Mouse (Mus musculus) granulocyte monocyte progenitor cell, adult 5-6 weeks (primary cell): Measurements from ENCODE around the gene Arnt2. TPM values are rescaled to one million over a fixed set of nuclear protein-coding genes. Genes with fewer than 3 reads are reported as not detected.

Experiments
- ATAC-seq: replicated peaks from 2 replicates; pipeline ENCODE4 v1.8.0; 2016; ENCODE audit warnings: mild to moderate bottlenecking, moderate TSS enrichment, inconsistent platforms; ENCODE audit not compliant: poor library complexity, severe bottlenecking
- total RNA-seq, 2 experiments: library from RNA; stranded (forward) in 1 of 2; stranded (reverse) in 1 of 2; fragments of 200-712, 200-1000 nt in 1 of 2; fragments of >200 nt in 1 of 2; fragmentation: Nextera tagmentation in 1 of 2; gene quantifications; 2 replicates each; pipeline ENCODE4 v1.2.3; 2014 to 2017

The Arnt2 gene
- total RNA-seq, 2 experiments from 2014 or later, result not detected

DNA sequence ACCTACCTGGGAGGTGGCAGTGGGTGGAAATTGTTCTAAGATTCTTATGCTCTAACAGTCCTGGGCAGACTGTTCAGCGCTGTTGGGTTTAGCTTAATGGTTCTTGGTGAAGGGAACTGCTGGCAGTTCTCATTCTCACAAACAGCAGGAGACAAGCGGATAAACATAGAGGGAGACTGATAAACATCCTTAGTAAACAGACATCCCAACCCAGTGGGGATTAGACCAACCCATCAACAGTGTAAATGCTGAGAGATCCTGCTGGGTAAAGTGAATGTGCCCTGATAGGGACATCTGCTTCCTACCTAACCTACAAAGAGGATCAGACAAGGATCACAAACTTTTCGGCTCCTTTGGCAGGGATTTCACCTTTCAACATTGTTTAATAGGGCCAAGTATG, 155.7 kb downstream of the Arnt2 start:
- no peak for ATAC-seq

DNA sequence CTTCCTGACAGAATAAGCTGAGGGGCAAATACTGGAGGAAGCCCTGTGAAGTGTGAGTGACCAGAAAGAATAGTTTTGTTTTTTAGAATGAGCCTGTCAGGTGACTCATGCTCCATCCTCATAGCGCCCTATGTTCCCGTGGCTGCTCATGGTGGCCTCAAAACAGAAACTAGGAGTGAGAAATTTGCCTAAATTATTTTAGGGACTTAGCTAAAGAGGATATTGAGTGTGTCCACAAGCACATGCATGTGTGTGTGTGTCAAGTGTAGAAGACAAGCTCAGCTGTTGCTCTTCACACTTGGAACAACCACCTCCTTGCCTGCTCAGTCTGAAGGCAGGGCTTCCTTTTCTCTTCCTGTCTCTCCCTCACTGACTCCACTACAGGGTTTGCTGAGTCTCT, 158.3 kb downstream of the Arnt2 start:
- no peak for ATAC-seq

DNA sequence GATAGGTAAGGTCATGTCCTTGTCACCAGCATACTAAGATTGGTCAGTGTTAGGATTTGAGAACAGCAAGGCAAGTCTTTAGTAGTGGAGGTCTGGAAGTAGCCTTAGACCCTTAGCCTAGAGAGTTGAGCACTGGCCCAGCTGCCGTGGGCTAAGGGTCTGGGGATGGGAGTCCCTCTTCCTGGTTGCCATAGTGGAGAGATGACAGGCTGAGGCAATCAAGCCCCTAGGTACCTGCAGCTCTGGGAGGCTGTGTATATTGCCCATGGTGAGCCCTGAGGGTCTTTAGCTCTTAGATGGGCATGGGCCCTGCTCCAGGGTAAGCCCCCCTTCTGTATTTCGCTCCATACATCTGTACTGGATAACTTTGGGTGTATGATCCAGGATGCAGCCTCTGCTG, 159.2 kb downstream of the Arnt2 start:
- no peak for ATAC-seq

DNA sequence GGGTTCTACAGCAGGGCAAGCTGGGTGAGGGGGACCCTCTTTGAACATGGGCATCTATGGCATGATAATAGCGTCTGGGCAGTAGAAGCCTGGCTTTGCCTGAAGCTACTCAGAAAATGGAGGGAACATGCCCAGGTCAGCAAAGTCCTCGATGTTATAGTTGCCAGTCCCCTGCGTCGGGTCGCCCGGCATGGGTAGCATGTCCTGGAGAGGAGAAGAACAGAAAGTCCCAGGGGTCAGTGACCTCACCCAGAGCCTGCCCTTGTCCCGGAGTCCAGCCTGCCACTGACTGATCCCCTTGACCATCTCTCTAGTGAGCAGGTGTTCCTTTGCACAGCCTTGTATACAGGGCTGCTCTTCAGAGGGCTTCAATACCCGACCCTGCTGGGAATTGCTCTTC, 160.0 kb downstream of the Arnt2 start:
- no peak for ATAC-seq

DNA sequence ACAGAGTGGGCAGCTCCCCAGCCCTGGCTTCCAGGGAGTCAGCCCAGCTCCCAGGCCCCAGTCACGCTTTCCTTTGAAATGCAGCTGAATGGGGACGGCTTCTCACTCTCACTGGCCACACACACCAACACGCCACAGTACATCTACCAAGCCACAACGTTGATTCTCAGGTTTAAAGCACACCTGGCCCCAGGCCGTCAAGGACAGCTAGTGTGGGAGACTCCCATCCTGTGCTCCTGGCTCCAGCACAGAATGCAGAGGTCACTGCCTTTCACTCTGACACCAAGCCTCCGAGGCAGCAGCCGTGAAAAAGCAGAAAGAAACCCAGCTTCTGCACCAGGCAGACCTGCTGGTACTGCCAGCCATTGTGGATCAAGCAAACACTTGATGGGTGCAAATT, 160.6 kb downstream of the Arnt2 start:
- ATAC-seq, result no peak

DNA sequence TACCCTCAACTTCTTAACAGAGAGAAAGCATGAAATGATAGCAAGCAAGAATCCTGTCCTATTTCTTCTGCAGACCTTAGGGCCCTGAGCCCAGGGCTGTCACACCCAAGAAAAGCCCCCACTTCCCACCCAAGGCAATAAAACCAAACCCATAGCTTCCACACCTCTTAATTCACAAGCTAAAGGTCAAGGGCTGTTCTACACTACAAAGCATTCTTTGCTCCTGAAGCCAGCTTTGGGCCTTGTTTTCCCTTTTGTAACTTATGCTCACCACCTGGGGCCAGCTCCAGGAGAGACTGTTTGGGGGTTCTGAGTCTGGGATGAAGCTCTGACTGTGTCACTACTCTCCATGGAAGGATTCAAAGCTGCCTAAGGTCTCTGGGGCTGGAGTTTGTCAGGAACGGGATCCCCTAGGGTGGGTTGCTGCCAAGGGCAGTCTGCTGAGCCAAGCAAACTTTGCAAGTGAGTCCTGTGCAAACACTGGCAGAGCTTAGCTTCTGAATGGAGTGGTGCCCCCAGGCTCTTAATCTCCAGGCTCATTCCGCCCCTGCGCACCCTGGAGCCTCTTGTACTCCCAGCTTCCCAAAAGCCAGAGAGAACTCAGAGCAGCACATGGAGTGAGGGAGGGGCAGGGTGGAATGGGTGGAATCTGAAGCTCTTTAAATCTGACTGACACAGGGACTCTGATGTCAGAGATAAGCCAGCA, 161.9 kb downstream of the Arnt2 start:
- ATAC-seq, result no peak

DNA sequence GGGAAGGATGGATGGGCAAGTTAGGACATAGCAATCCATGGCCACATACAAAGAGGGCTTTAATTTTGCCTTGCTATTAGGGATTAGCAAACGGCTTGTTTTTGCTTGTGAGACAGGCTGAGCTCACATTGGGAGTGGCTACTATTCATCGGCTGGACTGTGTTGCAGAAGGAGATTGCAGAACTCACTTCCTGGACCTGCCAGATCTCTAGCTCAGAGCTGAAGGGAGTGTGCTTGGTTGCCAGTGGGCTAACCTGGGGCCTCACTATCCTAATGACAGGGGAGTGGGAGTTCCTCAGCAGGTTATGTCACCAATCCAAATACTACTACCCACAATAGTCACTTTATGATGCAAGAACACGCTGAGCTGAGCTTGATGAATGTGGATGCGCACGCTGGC, 163.1 kb downstream of the Arnt2 start:
- ATAC-seq, result no peak

DNA sequence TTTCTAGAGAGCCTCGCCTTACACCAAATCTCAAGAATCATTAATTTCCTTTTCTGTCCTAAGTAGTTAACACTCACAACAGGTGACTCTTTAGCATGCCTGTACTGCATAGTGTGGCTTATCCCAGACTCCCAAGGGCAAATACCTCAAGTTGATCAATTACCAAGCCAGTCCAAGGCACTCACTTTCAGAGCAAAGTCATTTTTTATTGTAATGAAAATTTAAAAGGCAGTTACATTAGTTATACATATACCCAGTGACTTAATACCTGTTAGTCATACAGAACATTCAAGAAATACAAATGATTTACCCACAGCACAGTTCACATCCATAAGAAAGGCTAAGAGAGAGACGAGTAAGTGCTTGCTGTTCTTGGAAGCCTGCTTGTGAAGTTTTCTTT, 163.9 kb downstream of the Arnt2 start:
- no peak for ATAC-seq

DNA sequence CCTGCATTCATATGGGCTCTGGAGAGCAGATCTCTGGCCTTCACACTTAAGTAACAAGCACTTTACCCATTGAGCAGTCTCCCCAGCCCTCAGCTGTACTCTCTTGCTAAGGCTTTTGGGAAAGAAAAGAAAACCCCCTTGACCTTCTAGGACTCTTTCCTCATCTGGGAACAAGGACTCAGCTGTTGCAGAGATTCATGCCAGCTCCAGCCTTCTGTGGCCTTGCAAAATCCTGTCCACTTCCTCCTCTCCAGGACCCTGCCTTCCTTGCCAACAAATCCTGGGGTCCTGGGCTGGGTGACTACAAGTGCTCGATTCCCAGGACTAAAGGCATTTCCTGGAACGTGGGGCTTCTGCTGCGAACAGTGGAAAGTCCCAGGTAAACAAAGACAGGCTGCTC, 169.6 kb downstream of the Arnt2 start:
- ATAC-seq, result no peak

DNA sequence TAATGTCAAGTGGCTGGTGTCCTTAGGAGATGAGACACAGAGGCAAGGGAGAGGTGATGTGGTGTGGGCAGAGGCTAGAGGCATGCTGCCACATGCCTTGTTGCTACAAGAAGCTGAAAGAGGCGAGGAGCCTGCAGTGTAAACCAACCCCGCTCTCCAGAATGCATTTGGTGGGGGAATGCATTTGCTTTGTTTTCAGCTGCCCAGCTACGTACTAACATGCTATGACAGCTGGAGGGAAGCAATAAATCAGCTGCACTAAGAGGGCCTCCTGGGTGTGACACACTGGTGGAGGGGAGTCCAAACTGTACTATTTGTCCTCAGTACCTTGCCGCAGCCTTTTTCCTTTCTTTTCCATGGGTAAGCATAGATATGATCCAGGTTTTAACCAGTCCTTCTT, 172.3 kb downstream of the Arnt2 start:
- no peak for ATAC-seq

DNA sequence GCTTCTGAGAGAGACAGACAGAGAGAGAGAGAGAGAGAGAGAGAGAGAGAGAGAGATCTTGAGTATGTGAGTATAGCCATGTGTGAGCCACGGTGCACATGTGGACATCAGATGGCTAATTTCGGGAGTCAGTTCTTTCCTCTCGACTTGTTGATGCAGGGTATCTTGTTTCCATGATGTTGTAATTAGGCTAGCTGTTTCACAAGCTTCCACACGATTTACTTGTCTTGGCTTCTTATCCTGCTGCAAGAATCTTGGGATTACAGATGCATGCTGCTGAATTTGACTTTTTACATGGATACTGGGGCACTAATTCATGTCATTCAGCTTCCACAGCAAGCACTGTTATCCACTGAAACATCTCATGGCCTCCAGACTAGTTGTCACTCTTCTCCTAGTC, 178.6 kb downstream of the Arnt2 start:
- ATAC-seq, result no peak

DNA sequence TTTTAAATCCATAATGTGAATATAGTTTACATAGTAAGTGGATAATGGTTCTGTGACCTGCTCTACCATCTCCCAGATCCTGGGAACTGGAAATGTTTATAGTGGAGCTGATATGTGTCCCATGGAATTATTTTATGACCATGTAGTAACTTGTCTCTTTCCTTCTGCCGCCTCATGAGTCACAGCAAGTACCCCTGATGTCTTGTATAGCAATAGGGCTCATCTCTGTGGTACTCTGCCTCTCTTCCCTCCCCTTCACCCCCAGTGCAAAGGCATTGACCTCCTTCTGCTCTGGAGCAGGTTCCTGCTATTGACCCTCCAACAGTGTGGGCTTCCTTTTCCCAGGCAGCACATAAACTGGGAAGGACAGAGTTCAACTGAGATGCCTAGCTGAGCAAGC, 182.3 kb downstream of the Arnt2 start:
- no peak for ATAC-seq

DNA sequence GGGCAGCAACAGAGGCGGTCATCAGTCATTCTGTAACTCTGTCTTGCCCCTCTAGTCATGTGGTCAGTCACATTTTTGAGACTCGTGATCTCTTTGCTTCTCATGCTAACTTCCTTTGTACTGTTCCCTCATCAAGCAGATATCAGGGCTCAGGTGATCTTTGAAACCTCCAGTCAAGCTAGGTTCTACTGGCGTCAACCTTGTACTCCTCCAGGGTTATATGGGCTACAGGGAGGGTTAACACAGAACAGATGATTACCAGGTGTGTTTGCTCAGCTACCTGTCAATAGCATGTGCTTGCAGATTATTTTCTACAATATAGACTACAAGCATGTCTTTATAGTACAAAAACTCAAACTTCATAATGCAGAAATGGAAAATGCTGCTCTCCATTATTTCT, 183.1 kb downstream of the Arnt2 start:
- ATAC-seq, result no peak

DNA sequence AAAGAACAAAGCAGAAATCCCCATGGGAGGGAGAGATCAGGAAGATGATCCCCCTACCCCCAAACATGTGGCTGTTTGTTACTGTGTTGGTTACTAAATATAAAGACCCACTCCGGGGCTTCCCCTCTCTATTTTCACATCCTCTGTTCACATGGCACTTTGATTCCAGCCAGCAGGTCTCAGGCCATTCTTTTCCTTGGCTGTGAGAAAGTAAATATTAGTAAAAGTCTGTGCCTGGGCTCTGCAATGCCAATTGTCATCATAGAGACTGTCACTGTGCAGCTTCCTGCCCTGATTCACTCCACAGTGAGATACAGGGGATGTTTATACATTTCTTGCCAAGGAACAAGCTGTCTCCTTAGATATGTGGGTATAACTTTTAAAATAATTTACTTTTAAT, 197.9 kb downstream of the Arnt2 start:
- ATAC-seq, result 0 out of 2 replicates have a peak, but pooled peaks have one; percentile 33

DNA sequence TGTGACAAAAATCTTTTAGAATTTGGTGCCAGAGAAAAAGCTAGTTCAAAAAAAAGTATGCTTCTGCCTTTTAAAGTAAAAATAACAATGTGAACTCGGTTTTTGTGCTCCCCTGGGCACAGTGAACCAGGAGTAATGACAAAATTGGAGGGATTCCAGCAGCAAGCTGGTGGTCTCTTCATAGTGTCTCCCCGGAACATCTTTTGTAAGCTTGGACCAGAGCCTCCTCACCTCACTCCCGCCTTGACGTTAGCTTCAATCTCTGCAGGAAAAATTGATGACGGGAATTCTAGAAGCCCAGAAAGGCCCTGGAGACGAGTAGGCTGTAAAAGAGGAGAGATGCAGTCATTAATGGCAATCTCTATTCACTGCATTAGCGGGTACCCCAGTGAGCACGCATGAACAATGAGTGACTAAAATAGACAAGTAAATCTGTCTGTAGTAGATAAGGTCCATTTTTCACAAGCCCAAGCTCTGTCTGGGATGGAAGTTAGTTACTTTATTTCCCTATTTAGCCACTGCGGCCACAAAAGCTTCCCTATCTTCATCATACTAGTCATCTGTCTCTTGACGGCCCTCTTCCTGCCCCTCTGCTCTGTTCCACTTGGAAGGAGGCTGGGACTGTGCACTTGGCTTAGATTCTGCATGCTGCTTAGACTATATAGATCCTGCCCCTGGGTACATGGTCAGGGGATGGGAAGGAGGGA, 199.2 kb downstream of the Arnt2 start:
- ATAC-seq, result peak; percentile 30; the same call in 1 of the 2 replicates

DNA sequence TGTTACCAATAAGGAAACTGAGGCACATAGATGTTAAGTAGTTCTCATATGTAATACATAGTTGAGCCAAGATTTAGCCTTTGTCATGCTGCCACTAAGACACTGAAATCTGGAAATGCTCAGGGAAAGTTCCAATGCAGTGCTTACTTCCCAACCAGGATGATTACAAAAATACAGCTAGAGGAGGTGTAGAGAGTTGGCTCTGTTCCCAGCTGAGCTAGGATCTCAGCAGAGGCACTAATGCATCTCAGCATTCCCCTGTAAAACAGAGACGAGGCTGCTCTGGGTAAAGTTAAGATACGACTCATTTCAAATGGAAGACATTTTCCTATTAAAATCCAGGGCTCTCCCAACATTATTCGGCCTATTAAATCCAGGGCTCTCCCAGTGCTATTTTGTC, 206.0 kb downstream of the Arnt2 start:
- ATAC-seq, result no peak

DNA sequence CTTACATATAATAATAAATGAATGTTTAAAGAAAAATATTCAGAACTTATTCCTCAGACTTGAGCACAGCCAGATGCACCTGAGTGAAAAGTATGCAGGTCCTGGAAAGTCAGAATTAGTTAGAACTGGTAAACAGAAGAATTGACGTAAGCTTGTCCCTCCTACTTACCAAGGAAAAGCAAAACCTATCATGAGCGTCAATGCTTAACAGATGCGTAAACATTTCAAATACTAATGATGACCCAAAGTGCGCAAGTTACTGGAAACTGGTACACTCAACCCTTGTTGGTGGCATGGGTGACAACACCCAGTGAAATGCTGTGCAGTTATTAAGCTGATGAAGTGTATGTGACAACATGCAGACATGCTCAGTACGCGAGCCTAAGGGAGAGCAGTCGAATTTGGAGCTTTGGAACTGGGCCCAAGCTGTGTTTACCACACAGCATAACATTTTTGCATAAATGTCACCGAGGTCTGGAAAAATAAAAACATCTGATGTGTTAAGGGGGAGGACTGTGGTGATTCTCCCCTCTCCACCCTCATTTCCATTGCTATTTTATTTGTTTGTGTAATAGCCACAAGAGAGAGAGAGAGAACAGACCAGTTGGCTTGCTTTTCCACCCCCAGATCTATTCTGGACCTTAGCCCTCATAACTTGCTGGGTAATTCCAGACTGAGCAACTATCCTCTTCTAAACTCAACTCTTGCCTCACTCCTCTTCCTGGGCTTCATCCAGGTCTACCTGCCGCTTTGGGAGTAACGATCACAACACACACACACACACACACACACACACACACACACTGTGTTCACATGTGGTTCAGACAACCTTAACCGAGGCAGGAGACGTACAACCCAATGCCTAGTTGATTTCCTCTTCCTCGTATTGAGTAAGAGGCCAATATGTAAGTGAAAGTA, 208.6 kb downstream of the Arnt2 start:
- no peak for ATAC-seq

DNA sequence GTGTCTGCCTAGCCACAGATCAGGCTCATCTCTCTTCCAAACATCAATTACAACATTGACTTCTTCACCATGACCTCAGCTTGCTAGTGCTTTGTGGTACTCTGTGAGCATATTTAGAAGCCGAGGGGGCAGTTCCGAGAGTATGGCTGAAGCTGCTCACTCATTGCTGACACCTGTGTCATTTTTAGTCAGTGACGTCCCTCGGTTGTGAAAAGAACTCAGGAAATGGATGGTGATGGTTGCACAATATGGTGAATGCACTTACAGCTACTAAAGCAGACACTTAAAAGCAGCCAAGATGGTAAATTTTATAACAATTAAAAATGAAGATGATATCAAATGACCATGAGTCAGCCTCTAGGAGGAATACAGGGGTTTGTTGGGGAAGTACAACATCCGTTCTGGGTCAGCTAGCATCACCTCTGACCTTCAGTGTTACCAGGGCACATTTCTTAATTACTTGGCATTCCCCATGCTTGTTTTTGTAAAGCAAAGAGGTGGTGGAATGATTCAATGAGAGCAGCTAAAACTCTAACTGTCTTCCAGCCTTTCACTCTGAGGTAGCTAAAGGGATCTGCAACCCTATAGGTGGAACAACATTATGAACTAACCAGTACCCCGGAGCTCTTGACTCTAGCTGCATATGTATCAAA, 212.6 kb downstream of the Arnt2 start:
- peak; percentile 88 for ATAC-seq
